Mouse (Mus musculus) liver, embryonic 11.5 days (tissue): ENCODE measurements around the gene Gm11032. TPM values are rescaled to one million over a fixed set of nuclear protein-coding genes. Genes with fewer than 3 reads are reported as not detected.

Experiments used
- ATAC-seq: fragments of 200-750 bp; cut with Nextera tagmentation; replicated peaks from 2 replicates; pipeline ENCODE4 v1.8.0; 2017; ENCODE audit warnings: moderate number of reproducible peaks, mild to moderate bottlenecking, moderate TSS enrichment, moderate library complexity; ENCODE audit not compliant: low FRiP score
- DNase-seq: peaks from one replicate; pipeline ENCODE4 v3.0.0-alpha.2; 2017; ENCODE audit warnings: low spot score
- H3K27ac ChIP-seq: fragments of 300-500 bp; sonication (generic); 2 replicates; pipeline ENCODE4 v1.5.1; 2014; ENCODE audit warnings: mild to moderate bottlenecking, low read depth, low read length, control low read depth
- H3K27me3 ChIP-seq: fragments of 300-500 bp; sonication (generic); replicated peaks from 2 replicates; pipeline ENCODE4 v1.6.1; 2014; ENCODE audit warnings: low read length, mixed read lengths; ENCODE audit not compliant: control insufficient read depth, insufficient read depth
- H3K36me3 ChIP-seq: fragments of 300-500 bp; sonication (generic); 2 replicates; pipeline ENCODE4 v1.6.1; 2014; ENCODE audit warnings: mild to moderate bottlenecking, low read length, moderate library complexity, mixed read lengths; ENCODE audit not compliant: control insufficient read depth, insufficient read depth
- H3K4me1 ChIP-seq: fragments of 300-500 bp; sonication (generic); replicated peaks from 2 replicates; pipeline ENCODE4 v1.6.1; 2014; ENCODE audit warnings: low read length, mixed read lengths; ENCODE audit not compliant: control insufficient read depth, insufficient read depth
- H3K4me2 ChIP-seq: fragments of 300-500 bp; sonication (generic); 2 replicates; pipeline ENCODE4 v1.6.1; 2014; ENCODE audit warnings: mild to moderate bottlenecking, control low read depth, moderate library complexity
- H3K4me3 ChIP-seq: fragments of 300-500 bp; sonication (generic); 2 replicates; pipeline ENCODE4 v1.5.1; 2014; ENCODE audit warnings: low read depth, low read length, control low read depth
- H3K9ac ChIP-seq: fragments of 300-500 bp; sonication (generic); 2 replicates; pipeline ENCODE4 v1.6.1; 2014; ENCODE audit warnings: low read depth, low read length, control low read depth
- H3K9me3 ChIP-seq: fragments of 300-500 bp; sonication (generic); 2 replicates; pipeline ENCODE4 v1.6.1; 2016; ENCODE audit warnings: low read length, inconsistent platforms, mixed read lengths; ENCODE audit not compliant: control insufficient read depth
- WGBS: fragments of 180-500 bp; shearing (Covaris S2); extraction: QIAGEN DNeasy Blood & Tissue Kit; methylation state at CpG from one replicate; pipeline ENCODE4 v1.1.7; 2014; 5-methylcytosine and 5-hydroxymethylcytosine counted together
- polyA plus RNA-seq: library from polyadenylated mRNA; unstranded; fragments of >200 nt; fragmentation: Nextera tagmentation; extraction: Ambion mirVana; gene quantifications from 2 replicates; pipeline ENCODE4 v1.2.1, GENCODE M21; 2014

Gene Gm11032
- polyA plus RNA-seq, 1 experiment from 2014 or later = not detected

DNA sequence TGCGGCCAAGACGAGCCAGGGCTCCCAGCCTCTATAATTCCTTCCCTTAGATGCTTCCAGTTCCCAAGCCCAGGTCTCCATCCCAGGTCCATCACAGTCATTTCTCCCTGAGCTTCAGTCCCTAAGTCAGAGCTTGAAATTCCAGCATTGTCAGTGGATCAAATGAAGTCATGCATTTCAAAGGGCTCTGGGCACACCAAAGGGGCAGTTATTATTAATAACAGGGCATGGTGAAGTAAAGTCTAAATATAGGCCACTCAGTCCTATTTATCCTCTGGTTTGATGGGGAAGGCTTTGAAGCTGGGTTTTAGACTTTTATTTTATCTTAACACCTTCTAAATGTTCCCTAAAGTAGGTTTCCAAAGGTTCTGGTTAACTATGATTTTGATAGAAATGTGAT lies 8.0 kb upstream of the Gm11032 start:
- no peak for DNase-seq
- no peak for ATAC-seq
- Histone ChIP-seq H3K36me3 (no peaks in the 10 kb centered on the region), H3K27ac (no peak overlapping the region), H3K4me2 (no peak overlapping the region), H3K9me3 (no peaks in the 10 kb centered on the region), H3K9ac (no peak overlapping the region), H3K4me3 (no peak overlapping the region), H3K27me3 (no peaks in the 10 kb centered on the region), H3K4me1 (no peaks in the 10 kb centered on the region)
- 75% methylated on average over 2 of the region's 2 CpGs for WGBS

GRCm38 (mm10) chr11:4620501-4621108 lies 738 bp downstream of the Gm11032 start:
- Histone ChIP-seq H3K27ac (no peak overlapping the region), H3K36me3 (no peaks in the 10 kb centered on the region), H3K9ac (no peak overlapping the region), H3K4me1 (no peaks in the 10 kb centered on the region), H3K27me3 (no peaks in the 10 kb centered on the region), H3K4me3 (no peak overlapping the region), H3K4me2 (no peak overlapping the region), H3K9me3 (no peaks in the 10 kb centered on the region)
- WGBS = 49% methylated on average over 13 of the region's 13 CpGs
- no peak for ATAC-seq
- DNase-seq = no peak

DNA sequence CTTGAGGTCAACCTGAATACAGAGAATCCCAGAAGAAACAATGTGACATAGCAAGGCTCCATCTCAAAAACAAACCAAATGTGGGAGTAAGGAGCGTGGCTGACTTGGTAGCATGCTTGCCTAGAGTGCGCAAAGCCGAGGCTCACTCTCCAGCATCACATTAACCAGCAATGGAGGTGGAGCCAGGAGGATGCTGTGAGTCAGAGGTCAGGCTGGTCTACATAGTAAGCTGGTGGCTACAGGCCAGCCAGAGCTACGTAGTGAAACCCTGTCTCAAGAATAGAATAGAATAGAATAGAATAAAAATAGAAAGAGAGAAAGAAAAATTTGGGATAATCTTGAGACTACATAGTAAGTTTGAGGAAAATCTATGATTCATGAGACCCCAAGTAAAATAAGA lies 2.0 kb downstream of the Gm11032 start:
- Histone ChIP-seq H3K4me1 (no peaks in the 10 kb centered on the region), H3K27ac (no peak overlapping the region), H3K4me2 (no peak overlapping the region), H3K27me3 (no peaks in the 10 kb centered on the region), H3K9me3 (no peaks in the 10 kb centered on the region), H3K9ac (no peak overlapping the region), H3K36me3 (no peaks in the 10 kb centered on the region), H3K4me3 (no peak overlapping the region)
- no peak for DNase-seq
- ATAC-seq = no peak
- 70% methylated on average over 4 of the region's 4 CpGs for WGBS

DNA sequence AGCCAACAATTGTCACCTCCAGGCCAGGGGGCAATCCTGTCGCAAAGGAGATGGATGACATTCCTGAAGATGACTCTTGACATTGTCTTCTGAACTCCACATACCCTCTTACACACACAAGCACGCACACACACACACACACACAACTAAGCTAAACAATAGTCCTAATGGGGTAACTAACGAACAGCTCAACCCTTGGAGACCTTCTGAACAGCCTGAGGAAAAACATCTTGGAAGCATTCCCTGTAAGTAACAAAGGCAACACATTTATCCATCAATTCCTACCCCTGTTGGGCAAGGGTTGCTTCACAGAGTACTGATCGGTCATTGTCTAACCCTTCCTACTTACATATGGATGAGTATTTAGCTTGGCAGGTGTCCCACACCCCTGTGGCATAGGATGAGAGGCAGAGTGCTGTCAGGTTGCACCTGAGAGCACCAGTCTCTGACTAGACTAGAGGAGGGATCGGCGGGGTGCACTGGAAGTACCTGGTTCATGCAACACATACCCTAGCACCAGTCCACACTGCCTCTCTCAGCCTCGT lies 2.6 kb downstream of the Gm11032 start:
- ATAC-seq (no peak), DNase-seq (no peak)
- H3K27me3 ChIP-seq = no peaks in the 10 kb centered on the region
- H3K4me1 ChIP-seq = no peaks in the 10 kb centered on the region
- H3K9ac ChIP-seq = no peak overlapping the region
- WGBS = 72% methylated on average over 7 of the region's 7 CpGs
- no peaks in the 10 kb centered on the region for H3K9me3 ChIP-seq
- no peak overlapping the region for H3K4me3 ChIP-seq
- H3K36me3 ChIP-seq = no peaks in the 10 kb centered on the region
- H3K27ac ChIP-seq = no peak overlapping the region
- no peak overlapping the region for H3K4me2 ChIP-seq

DNA sequence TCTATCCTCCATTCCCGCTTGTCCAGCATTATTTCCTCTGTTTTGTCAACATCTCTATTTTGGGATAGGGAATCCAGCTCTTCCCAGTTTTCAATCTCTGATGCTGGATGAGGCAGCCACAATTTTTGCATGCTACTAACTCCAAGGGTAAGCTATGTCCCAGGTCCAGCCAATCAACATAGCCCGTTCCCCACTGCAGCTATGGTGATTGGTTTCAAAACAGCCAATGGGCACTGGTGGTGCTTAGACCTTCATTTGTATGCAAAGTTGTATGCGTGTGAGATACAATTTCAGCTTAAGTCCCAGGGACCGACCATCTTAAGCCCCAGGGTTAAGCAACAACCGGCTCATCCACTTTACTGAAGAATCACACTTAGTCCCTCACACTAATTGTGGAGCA lies 3.1 kb downstream of the Gm11032 start:
- no peaks in the 10 kb centered on the region for H3K4me1 ChIP-seq
- H3K9me3 ChIP-seq = no peaks in the 10 kb centered on the region
- no peaks in the 10 kb centered on the region for H3K36me3 ChIP-seq
- DNase-seq (no peak), ATAC-seq (no peak)
- H3K27me3 ChIP-seq = no peaks in the 10 kb centered on the region
- no peak overlapping the region for H3K9ac ChIP-seq
- H3K4me3 ChIP-seq = no peak overlapping the region
- no peak overlapping the region for H3K4me2 ChIP-seq
- WGBS = 61% methylated on average over 5 of the region's 5 CpGs
- no peak overlapping the region for H3K27ac ChIP-seq

DNA sequence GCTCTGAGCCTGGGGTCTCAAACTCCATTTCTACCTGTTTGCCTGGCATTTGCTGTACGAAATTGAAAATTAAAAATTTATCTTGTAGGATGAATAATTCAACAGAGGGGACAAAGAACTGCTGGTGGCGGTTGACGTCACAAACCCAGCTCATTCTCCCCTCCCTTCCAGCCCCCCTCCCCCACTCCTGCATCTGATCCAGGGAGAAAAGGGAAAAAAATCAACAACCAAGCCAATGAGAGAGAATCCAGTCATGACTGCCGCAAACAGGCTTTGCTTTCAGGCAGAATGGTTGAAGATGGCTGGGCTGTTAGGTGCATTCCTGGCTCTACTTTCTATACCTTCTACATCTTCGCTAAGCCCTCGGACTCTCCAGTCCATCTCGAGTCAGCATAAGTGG lies 6.1 kb downstream of the Gm11032 start:
- no peaks in the 10 kb centered on the region for H3K27me3 ChIP-seq
- DNase-seq (no peak), ATAC-seq (no peak)
- H3K4me2 ChIP-seq = no peak overlapping the region
- 73% methylated on average over 7 of the region's 7 CpGs for WGBS
- H3K4me1 ChIP-seq = peaks cover 4% of the 10 kb centered on the region; the same call in 1 of the 2 replicates
- no peak overlapping the region for H3K4me3 ChIP-seq
- no peaks in the 10 kb centered on the region for H3K9me3 ChIP-seq
- no peak overlapping the region for H3K9ac ChIP-seq
- no peaks in the 10 kb centered on the region for H3K36me3 ChIP-seq
- H3K27ac ChIP-seq = no peak overlapping the region

DNA sequence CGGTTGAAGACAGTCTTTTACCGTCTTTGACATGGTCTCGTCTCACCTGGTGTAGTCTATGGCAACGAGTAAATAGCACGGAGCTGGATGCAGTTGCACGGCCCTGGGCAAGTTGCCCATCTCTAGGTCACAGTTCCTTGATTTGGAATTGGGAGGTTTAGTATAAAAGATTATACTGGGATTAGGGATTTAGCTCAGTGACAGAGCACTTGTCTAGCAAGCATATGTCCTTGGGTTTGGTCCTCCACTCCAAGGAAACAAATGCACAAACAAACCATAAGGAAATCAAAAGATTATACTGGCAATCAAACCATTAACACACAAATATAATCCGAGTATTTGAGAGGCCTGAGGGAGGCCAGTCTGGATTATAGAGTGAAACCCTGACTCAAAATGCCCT lies 7.8 kb downstream of the Gm11032 start:
- H3K4me2 ChIP-seq = no peak overlapping the region
- no peak for ATAC-seq
- DNase-seq = no peak
- no peak overlapping the region for H3K4me3 ChIP-seq
- H3K9me3 ChIP-seq = no peaks in the 10 kb centered on the region
- H3K27me3 ChIP-seq = no peaks in the 10 kb centered on the region
- peaks cover 4% of the 10 kb centered on the region; the same call in 1 of the 2 replicates for H3K4me1 ChIP-seq
- no peaks in the 10 kb centered on the region for H3K36me3 ChIP-seq
- 89% methylated on average over 7 of the region's 7 CpGs for WGBS
- H3K9ac ChIP-seq = no peak overlapping the region
- H3K27ac ChIP-seq = no peak overlapping the region

DNA sequence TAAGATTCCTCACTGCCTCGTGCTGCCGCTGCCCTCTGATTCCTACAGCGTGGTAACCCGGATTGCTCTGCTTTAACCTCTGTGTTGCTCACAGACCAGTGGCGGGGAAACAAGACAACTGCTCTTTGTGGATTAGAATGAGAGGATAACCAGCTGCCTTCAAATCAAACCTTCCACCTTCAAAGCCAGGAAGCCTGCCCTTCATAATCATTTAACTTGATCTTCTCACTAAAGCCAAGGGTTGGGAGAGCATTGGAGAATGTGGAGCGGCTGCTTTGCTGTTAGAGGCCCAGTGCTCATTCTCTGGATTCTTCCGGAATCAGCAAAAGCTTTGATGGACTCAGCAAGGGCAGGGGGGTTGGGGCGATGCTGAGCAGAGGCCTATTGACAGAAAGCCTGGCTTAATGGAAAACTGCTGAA lies 10.0 kb downstream of the Gm11032 start:
- DNase-seq (no peak), ATAC-seq (no peak)
- no peak overlapping the region for H3K4me3 ChIP-seq
- 23% methylated on average over 8 of the region's 8 CpGs for WGBS
- no peak overlapping the region for H3K9ac ChIP-seq
- peaks cover 4% of the 10 kb centered on the region for H3K4me1 ChIP-seq
- no peak overlapping the region; the same call in 1 of the 2 replicates for H3K27ac ChIP-seq
- H3K36me3 ChIP-seq = no peaks in the 10 kb centered on the region
- H3K4me2 ChIP-seq = no peak overlapping the region
- H3K9me3 ChIP-seq = no peaks in the 10 kb centered on the region
- H3K27me3 ChIP-seq = no peaks in the 10 kb centered on the region

DNA sequence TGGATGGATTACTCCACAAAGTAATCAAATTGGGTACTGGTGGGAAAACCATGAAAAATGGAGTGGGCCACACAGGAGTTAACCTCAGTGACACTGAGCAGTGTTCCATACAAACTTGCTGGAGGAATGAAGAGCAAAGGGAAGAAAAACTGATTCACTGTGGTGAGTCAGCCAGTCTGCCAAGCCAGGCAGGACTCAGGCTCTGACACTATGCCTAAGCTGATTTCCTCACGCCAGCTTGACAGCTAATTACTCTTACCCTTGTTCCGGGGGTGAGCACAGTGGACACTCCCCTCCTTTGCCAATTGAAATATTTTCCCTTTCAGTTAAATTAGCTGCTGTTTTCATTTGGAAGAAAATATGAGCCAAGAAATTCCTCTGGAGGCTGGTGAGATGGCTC lies 13.6 kb downstream of the Gm11032 start:
- Histone ChIP-seq H3K9ac (no peak overlapping the region), H3K27ac (no peak overlapping the region), H3K4me1 (peaks cover 12% of the 10 kb centered on the region), H3K4me2 (no peak overlapping the region), H3K4me3 (no peak overlapping the region), H3K27me3 (no peaks in the 10 kb centered on the region), H3K36me3 (no peaks in the 10 kb centered on the region), H3K9me3 (no peaks in the 10 kb centered on the region)
- ATAC-seq (no peak), DNase-seq (no peak)
- 52% methylated on average over 2 of the region's 2 CpGs for WGBS
